ENCODE assay signal across 28 mouse cellular contexts in genomic region chr17:36245741-36246140, GRCm38 (mm10). TPM values are rescaled to one million over a fixed set of nuclear protein-coding genes. Genes with fewer than 3 reads are reported as not detected.
A peak's percentile ranks its signal among the peaks of the same experiment; 100 is the strongest.
DNase-seq lines count a peak whose midpoint lies in the region; ATAC-seq and TF ChIP-seq lines count a peak whose summit lies in the region.
"Had no signal": no experiment of that assay in that cellular context is flagged by ENCODE, and none has a peak within 500 bp of the region (broad histone marks: within the 10 kb centered on the region; RNA-seq: fewer than 3 reads in every experiment).

No protein-coding gene starts in this region.

- TF ChIP-seq CTCF in layer of hippocampus, adult 2 months (conservative IDR thresholded peaks at IDR 0.05), result peak; percentile 61
- peak; percentile 38 for TF ChIP-seq CTCF in stomach, postnatal 0 days (IDR thresholded peaks at IDR 0.05; ENCODE audit: low read depth)
- TF ChIP-seq CTCF in kidney, adult 2 months (conservative IDR thresholded peaks at IDR 0.05; ENCODE audit: insufficient read depth, insufficient read length, low read depth, low read length), result no peak

- ATAC-seq in midbrain, embryonic 11.5 days (ENCODE audit: low FRiP score), result no peak
- ATAC-seq in midbrain, embryonic 16.5 days, result no peak
- no peak for ATAC-seq in stomach, postnatal 0 days (ENCODE audit: low FRiP score, low TSS enrichment)
- ATAC-seq: activated CD4-positive, CD25-positive, alpha-beta regulatory T cell, adult 4 months; forebrain, embryonic 16.5 days; hindbrain, embryonic 16.5 days had no signal

- H3K4me2 ChIP-seq in midbrain, embryonic 11.5 days, result no peak overlapping the region
- H3K4me2 ChIP-seq in midbrain, embryonic 16.5 days (ENCODE audit: low read length), result no peak overlapping the region
- H3K4me2 ChIP-seq in stomach, postnatal 0 days (replicated peaks; ENCODE audit: low read depth), result no peak overlapping the region
- H3K4me2 ChIP-seq: heart, embryonic 13.5 days; neural tube, embryonic 13.5 days had no signal

- no peak overlapping the region for H3K9ac ChIP-seq in midbrain, embryonic 11.5 days (ENCODE audit: low read length)
- H3K9ac ChIP-seq in midbrain, embryonic 16.5 days (ENCODE audit: low read depth, low read length), result no peak overlapping the region
- H3K9ac ChIP-seq in stomach, postnatal 0 days (ENCODE audit: low read length), result no peak overlapping the region
- H3K9ac ChIP-seq: heart, embryonic 13.5 days; neural tube, embryonic 13.5 days had no signal

- no peak overlapping the region for H3K27ac ChIP-seq in layer of hippocampus, adult 2 months
- no peak overlapping the region for H3K27ac ChIP-seq in midbrain, embryonic 11.5 days (ENCODE audit: low read depth, low read length)
- no peak overlapping the region for H3K27ac ChIP-seq in midbrain, embryonic 16.5 days (ENCODE audit: low read length)
- H3K27ac ChIP-seq in stomach, postnatal 0 days (replicated peaks), result no peak overlapping the region
- H3K27ac ChIP-seq in kidney, adult 2 months (ENCODE audit: insufficient read depth, low read depth, low read length), result no peak overlapping the region
- H3K27ac ChIP-seq: heart, embryonic 13.5 days; neural tube, embryonic 13.5 days had no signal

- no peaks in the 10 kb centered on the region; the same call in 1 of the 2 replicates for H3K4me1 ChIP-seq in midbrain, embryonic 11.5 days (ENCODE audit: control insufficient read depth, insufficient read depth, low read length)
- H3K4me1 ChIP-seq in midbrain, embryonic 16.5 days (ENCODE audit: control insufficient read depth, insufficient read depth, low read length), result no peaks in the 10 kb centered on the region
- H3K4me1 ChIP-seq in stomach, postnatal 0 days (replicated peaks; ENCODE audit: control insufficient read depth, insufficient read depth), result no peaks in the 10 kb centered on the region
- H3K4me1 ChIP-seq in kidney, adult 2 months (ENCODE audit: control insufficient read depth, insufficient read depth, low read length), result no peaks in the 10 kb centered on the region
- H3K4me1 ChIP-seq: neural tube, embryonic 13.5 days had no signal

- H3K9me3 ChIP-seq in midbrain, embryonic 11.5 days (ENCODE audit: control insufficient read depth, low read length), result no peaks in the 10 kb centered on the region
- no peaks in the 10 kb centered on the region for H3K9me3 ChIP-seq in midbrain, embryonic 16.5 days (replicated peaks; ENCODE audit: control insufficient read depth, low read length, poor library complexity, severe bottlenecking)
- no peaks in the 10 kb centered on the region for H3K9me3 ChIP-seq in stomach, postnatal 0 days (ENCODE audit: control insufficient read depth, low read length)
- H3K9me3 ChIP-seq: heart, embryonic 13.5 days; neural tube, embryonic 13.5 days had no signal

- DNase-seq in layer of hippocampus, adult 2 months (ENCODE audit: low spot score in 2 of 2), result no peak
- DNase-seq in layer of hippocampus, postnatal 10 days (ENCODE audit: low spot score in 2 of 2), result no peak
- DNase-seq in midbrain, embryonic 11.5 days (ENCODE audit: low spot score, missing footprints), result peak; percentile 79
- peak; percentile 12 for DNase-seq in NIH3T3 (ENCODE audit: low read depth)
- DNase-seq in stomach, postnatal 0 days (ENCODE audit: low spot score), result no peak
- no peak for DNase-seq in kidney, adult 2 months
- DNase-seq: adrenal gland, postnatal 14 days; cerebellum, postnatal 14 days; kidney, adult 18-20 months; kidney, postnatal 10 days; lung, postnatal 4 days; right cerebral cortex, adult 18-20 months; thymus, postnatal 25 days had no signal

- H3K27me3 ChIP-seq in midbrain, embryonic 11.5 days (ENCODE audit: control insufficient read depth, insufficient read depth, low read length), result peaks cover 7% of the 10 kb centered on the region
- H3K27me3 ChIP-seq in midbrain, embryonic 16.5 days (ENCODE audit: control insufficient read depth, insufficient read depth, low read depth, low read length), result peaks cover 15% of the 10 kb centered on the region
- no peaks in the 10 kb centered on the region for H3K27me3 ChIP-seq in stomach, postnatal 0 days (ENCODE audit: control insufficient read depth, insufficient read depth, low read length)
- H3K27me3 ChIP-seq in kidney, adult 2 months (replicated peaks; ENCODE audit: control insufficient read depth, insufficient read depth, low read length), result no peaks in the 10 kb centered on the region

- WGBS in midbrain, embryonic 11.5 days, result 88% methylated on average over 2 of the region's 2 CpGs
- 91% methylated on average over 2 of the region's 2 CpGs for WGBS in midbrain, embryonic 16.5 days
- 78% methylated on average over 2 of the region's 2 CpGs for WGBS in stomach, postnatal 0 days
- 83% methylated on average over 2 of the region's 2 CpGs for WGBS in kidney, adult 2 months

- no peak for TF ChIP-seq POLR2A in kidney, adult 2 months (IDR thresholded peaks at IDR 0.05; ENCODE audit: low read depth, low read length)

- no peaks in the 10 kb centered on the region for H3K36me3 ChIP-seq in midbrain, embryonic 11.5 days (ENCODE audit: control insufficient read depth, insufficient read depth, low read length)
- no peaks in the 10 kb centered on the region for H3K36me3 ChIP-seq in midbrain, embryonic 16.5 days (ENCODE audit: control insufficient read depth, insufficient read depth, low read length)
- no peaks in the 10 kb centered on the region for H3K36me3 ChIP-seq in stomach, postnatal 0 days (ENCODE audit: control insufficient read depth, insufficient read depth, low read length)
- H3K36me3 ChIP-seq in kidney, adult 2 months (ENCODE audit: control insufficient read depth, insufficient read depth, low read length), result no peaks in the 10 kb centered on the region
- H3K36me3 ChIP-seq: heart, embryonic 13.5 days; neural tube, embryonic 13.5 days had no signal

- no peak for TF ChIP-seq EP300 in stomach, postnatal 0 days (optimal IDR thresholded peaks at IDR 0.05)

- no peak overlapping the region for H3K4me3 ChIP-seq in layer of hippocampus, adult 2 months
- no peak overlapping the region for H3K4me3 ChIP-seq in midbrain, embryonic 11.5 days (ENCODE audit: low read depth, low read length)
- no peak overlapping the region for H3K4me3 ChIP-seq in midbrain, embryonic 16.5 days (ENCODE audit: low read depth, low read length)
- H3K4me3 ChIP-seq in stomach, postnatal 0 days (ENCODE audit: low read depth, low read length), result no peak overlapping the region
- no peak overlapping the region for H3K4me3 ChIP-seq in kidney, adult 2 months (ENCODE audit: insufficient read depth, low read depth, low read length)
- H3K4me3 ChIP-seq: heart, embryonic 13.5 days; neural tube, embryonic 13.5 days had no signal

RNA-seq across cellular contexts. Expression of gene Rpp21, which starts 12.1 kb away (rescaled TPM):
- total RNA-seq in layer of hippocampus, adult 2 months (2021), result 10 to 100 TPM; 43.6 to 44.1 TPM
- total RNA-seq in layer of hippocampus, postnatal 10 days (2021), result 10 to 100 TPM; 42.6 to 43.6 TPM
- 80.7 and 83.2 TPM in 2 replicates for polyA plus RNA-seq in midbrain, embryonic 11.5 days (2014; fragmentation: Nextera tagmentation; extraction: Ambion mirVana)
- 122 and 135 TPM in 2 replicates for polyA plus RNA-seq in midbrain, embryonic 16.5 days (2015; fragmentation: Nextera tagmentation; extraction: Ambion mirVana)
- polyA plus RNA-seq in stomach, postnatal 0 days (2015; fragmentation: Nextera tagmentation; extraction: Ambion mirVana), result 126 TPM in 2 replicates
- 101 and 122 TPM in 2 replicates for polyA plus RNA-seq in kidney, adult 2 months (2012; rRNA removed)

RNA-seq across cellular contexts. Expression of gene Trim39, which starts 26.3 kb away (rescaled TPM):
- total RNA-seq in layer of hippocampus, adult 2 months (2021), result 10 to 100 TPM; 23.6 to 25.3 TPM
- 10 to 100 TPM; 21.1 to 23.9 TPM for total RNA-seq in layer of hippocampus, postnatal 10 days (2021)
- polyA plus RNA-seq in midbrain, embryonic 11.5 days (2014; fragmentation: Nextera tagmentation; extraction: Ambion mirVana), result 17.4 and 17.6 TPM in 2 replicates
- 26.2 and 28.6 TPM in 2 replicates for polyA plus RNA-seq in midbrain, embryonic 16.5 days (2015; fragmentation: Nextera tagmentation; extraction: Ambion mirVana)
- polyA plus RNA-seq in stomach, postnatal 0 days (2015; fragmentation: Nextera tagmentation; extraction: Ambion mirVana), result 6.2 and 6.5 TPM in 2 replicates
- 11.1 and 11.4 TPM in 2 replicates for polyA plus RNA-seq in kidney, adult 2 months (2012; rRNA removed)

RNA-seq across cellular contexts. Expression of gene H2-M10.2, which starts 40.5 kb away (rescaled TPM):
- total RNA-seq in layer of hippocampus, adult 2 months (2021), result not detected
- not detected for total RNA-seq in layer of hippocampus, postnatal 10 days (2021)
- polyA plus RNA-seq in midbrain, embryonic 11.5 days (2014; fragmentation: Nextera tagmentation; extraction: Ambion mirVana), result 0.19 TPM in 1 of 2 replicates, not detected in the other
- polyA plus RNA-seq in midbrain, embryonic 16.5 days (2015; fragmentation: Nextera tagmentation; extraction: Ambion mirVana), result 0.25 and 0.33 TPM in 2 replicates
- polyA plus RNA-seq in stomach, postnatal 0 days (2015; fragmentation: Nextera tagmentation; extraction: Ambion mirVana), result not detected in 2 replicates
- polyA plus RNA-seq in kidney, adult 2 months (2012; rRNA removed), result not detected in 2 replicates
- total RNA-seq: adrenal gland, postnatal 14 days; hematopoietic stem cell, adult 5-6 weeks; layer of hippocampus, adult 8-10 months; left cerebral cortex, adult 18-20 months had no signal
- polyA plus RNA-seq: activated CD4-positive, CD25-positive, alpha-beta regulatory T cell, adult 4 months; brain, embryonic 14.5 days; embryonic facial prominence, embryonic 14.5 days; gonadal fat pad, adult 2 months; heart, embryonic 13.5 days; liver, embryonic 16.5 days; neural tube, embryonic 13.5 days had no signal

RNA-seq across cellular contexts. Expression of gene H2-T3, which starts 55.7 kb away (rescaled TPM):
- not detected for total RNA-seq in layer of hippocampus, adult 2 months (2021)
- not detected for total RNA-seq in layer of hippocampus, postnatal 10 days (2021)
- not detected in 2 replicates for polyA plus RNA-seq in midbrain, embryonic 11.5 days (2014; fragmentation: Nextera tagmentation; extraction: Ambion mirVana)
- polyA plus RNA-seq in midbrain, embryonic 16.5 days (2015; fragmentation: Nextera tagmentation; extraction: Ambion mirVana), result not detected in 2 replicates
- polyA plus RNA-seq in stomach, postnatal 0 days (2015; fragmentation: Nextera tagmentation; extraction: Ambion mirVana), result 0.04 TPM in 1 of 2 replicates, not detected in the other
- not detected in 2 replicates for polyA plus RNA-seq in kidney, adult 2 months (2012; rRNA removed)
- total RNA-seq: layer of hippocampus, adult 8-10 months had no signal
- polyA plus RNA-seq: brain, embryonic 14.5 days; embryonic facial prominence, embryonic 14.5 days; forebrain, embryonic 16.5 days; gonadal fat pad, adult 2 months; hindbrain, embryonic 16.5 days; limb, embryonic 11.5 days; neural tube, embryonic 13.5 days; testis, adult 2 months had no signal

Comparison
In these comparisons a context has a peak if more than half of its experiments do, and no peak if none do; other contexts are left out.
1. DNase-seq: peak in midbrain, embryonic 11.5 days (single experiment) and NIH3T3 (single experiment); none in layer of hippocampus, adult 2 months (0 of 2), layer of hippocampus, postnatal 10 days (0 of 2), stomach, postnatal 0 days (single experiment) and kidney, adult 2 months (single experiment).